Mouse (Mus musculus) MEL-GATA-1-ER (cell line): ENCODE data around the gene Pdzph1.

Experiments
- DNase-seq: peaks from one replicate; pipeline ENCODE4 v3.0.0-alpha.2; 2012; ENCODE audit warnings: low read depth; ENCODE audit errors: extremely low read depth

Gene Pdzph1

DNA sequence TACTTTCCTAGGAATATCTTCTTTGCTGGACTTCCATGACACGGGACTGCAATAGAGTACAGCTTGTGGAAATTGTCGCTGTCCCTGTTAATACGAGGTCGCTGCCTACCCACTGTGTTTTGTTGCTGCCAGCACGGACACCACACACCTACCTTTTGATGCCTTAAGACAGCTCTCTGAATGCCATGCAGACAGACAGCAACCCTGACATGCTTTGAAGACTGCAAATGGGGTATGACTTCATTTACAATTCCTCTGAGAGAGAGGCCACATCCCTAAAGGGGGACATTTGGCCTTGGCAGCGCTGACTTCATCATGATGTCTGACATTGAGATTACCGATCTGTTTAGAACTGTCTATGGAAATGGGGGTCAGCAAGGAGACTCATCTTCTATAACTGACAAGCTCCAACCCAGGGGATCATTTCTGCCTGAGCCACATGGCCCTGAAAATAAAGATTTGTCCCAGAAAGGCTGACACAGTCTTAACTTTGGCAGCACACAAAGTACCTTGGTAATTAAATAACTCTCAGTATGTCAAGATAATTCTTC is 67.8 kb downstream of the Pdzph1 start:
- DNase-seq = no peak

GRCm38 (mm10) chr17:58922821-58923220 is 68.4 kb downstream of the Pdzph1 start:
- DNase-seq = peak; percentile 90

- DNase-seq = no peak
Observed at GRCm38 (mm10) chr17:58919927-58920326, 71.2 kb downstream of the Pdzph1 start.

DNA sequence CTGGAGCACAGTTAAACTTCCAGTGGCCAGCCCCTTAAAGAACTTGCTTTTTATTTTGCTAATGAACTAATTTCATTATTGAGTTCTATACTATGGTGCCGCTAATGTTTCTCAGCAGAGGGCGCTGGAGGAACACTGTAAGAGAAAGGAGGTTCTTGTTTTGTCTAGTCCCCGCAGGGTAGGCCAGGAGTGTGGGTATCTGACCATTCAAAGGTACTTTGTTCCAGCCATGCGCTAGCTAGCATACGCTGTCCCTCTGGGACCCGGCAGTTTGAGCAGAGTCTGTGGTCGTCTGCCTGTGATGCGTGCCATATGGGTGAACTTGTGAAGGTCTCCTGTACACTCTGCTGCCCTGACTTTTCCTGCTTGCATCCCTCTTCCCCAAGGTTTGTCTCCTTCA is 72.1 kb downstream of the Pdzph1 start:
- DNase-seq = no peak

GRCm38 (mm10) chr17:58918539-58918938 is 72.6 kb downstream of the Pdzph1 start:
- DNase-seq = no peak

- no peak for DNase-seq
Observed at GRCm38 (mm10) chr17:58911564-58911963, 79.6 kb downstream of the Pdzph1 start.

DNA sequence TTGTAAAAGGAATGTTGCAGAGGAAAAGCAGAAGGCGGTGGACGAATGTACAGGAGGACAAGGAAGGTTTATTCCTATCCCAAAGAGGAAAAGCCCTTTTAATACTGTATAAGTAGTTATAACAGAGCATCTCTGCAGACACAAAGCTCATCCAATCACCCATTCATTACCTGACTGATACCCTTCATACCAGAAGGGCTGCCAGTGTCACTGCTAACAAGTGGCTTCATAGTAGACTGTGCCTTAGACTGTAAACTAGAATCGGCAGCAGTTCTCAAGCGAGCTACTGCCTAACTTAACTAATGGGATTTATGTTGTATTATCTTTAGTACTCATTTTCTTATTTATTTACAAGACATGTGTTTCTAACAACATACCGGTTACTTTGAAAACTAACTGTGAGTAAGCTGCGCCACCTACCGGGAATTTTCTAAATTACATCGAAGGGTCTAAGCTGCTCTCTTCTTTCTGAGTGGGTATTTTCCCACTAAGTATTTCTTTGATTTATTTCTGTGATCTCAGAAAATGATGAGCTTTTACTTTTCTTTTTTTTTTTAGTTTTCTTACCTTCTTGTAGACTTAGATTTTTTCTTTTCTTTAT is 82.0 kb downstream of the Pdzph1 start:
- DNase-seq = no peak

DNA sequence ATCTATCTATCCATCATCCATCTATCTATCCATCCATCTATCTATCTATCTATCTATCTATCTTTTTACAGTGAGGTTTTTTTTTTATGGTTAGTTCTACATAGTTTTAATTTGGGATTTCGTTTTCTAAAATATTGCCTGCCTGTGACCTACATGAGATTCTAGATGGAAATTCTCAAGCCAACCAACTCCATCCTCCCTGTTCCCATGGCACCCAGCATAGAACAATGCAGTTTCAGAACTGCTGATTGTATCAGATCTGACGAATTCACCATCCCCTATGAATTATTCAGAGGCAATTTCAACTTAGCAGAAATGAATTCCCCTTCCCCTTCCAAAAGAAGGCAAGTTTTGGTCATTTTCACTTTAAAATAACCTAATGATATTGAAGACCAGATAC is 85.2 kb downstream of the Pdzph1 start:
- no peak for DNase-seq

GRCm38 (mm10) chr17:58891488-58892210 is 99.5 kb downstream of the Pdzph1 start:
- DNase-seq = no peak

- DNase-seq = no peak
Observed at GRCm38 (mm10) chr17:58889905-58890645, 101.1 kb downstream of the Pdzph1 start.

DNA sequence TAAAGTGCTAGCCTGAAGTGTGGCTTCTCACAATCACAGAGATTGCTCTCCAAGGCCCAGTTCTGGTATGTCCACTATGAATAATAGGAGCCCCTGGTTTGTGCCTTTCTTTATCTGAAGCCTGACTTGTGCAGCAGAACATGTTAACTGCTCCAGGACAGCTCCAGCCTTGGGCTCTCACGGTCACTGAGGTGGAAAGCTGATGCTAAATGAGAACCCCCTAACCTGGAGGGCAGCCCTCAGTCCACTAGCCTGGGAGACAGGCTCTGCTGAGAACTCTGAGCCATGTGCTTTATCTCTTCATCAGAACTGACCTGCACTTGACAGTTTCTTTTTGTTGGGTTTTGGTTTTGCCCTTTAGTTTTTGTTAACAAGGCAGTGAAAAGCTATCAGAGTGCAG is 106.8 kb downstream of the Pdzph1 start:
- DNase-seq = no peak

- peak; percentile 53 for DNase-seq
Observed at GRCm38 (mm10) chr17:58873356-58873755, 117.8 kb downstream of the Pdzph1 start.

DNA sequence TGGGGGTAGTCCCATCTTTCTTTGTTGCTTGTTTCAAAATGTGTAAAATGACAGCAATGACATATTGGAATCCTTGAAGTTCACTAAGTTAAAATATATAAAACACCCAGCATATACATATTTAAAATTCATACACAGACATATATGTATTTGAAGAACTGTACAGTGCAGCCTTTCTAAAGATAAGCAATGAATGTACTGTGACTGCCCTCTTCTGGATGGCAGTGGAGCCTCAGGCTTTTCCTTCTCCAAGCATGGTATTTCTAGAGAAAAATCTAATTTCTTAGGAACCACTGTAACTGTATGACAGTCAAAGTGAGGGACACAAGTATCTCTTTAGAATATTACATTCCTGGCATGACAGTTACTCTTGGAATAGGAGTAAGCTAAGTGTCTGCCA is 120.4 kb downstream of the Pdzph1 start:
- no peak for DNase-seq
